Mouse (Mus musculus) hindlimb bud, embryonic 11.5 days (tissue): Measurements from ENCODE around the gene Kif21a.

ENCODE experiments used
- DNase-seq: peaks from one replicate; pipeline ENCODE4 v3.0.0-alpha.2; 2012; ENCODE audit warnings: low read depth, low spot score; ENCODE audit errors: extremely low spot score

Kif21a gene

GRCm38 (mm10) chr15:90960831-90961554, 88.8 kb downstream of the Kif21a start:
- DNase-seq, result no peak

GRCm38 (mm10) chr15:90951383-90951782, 98.4 kb downstream of the Kif21a start:
- no peak for DNase-seq

GRCm38 (mm10) chr15:90938469-90938868, 111.3 kb downstream of the Kif21a start:
- DNase-seq, result no peak

GRCm38 (mm10) chr15:90935579-90935978, 114.2 kb downstream of the Kif21a start:
- DNase-seq, result no peak

DNA sequence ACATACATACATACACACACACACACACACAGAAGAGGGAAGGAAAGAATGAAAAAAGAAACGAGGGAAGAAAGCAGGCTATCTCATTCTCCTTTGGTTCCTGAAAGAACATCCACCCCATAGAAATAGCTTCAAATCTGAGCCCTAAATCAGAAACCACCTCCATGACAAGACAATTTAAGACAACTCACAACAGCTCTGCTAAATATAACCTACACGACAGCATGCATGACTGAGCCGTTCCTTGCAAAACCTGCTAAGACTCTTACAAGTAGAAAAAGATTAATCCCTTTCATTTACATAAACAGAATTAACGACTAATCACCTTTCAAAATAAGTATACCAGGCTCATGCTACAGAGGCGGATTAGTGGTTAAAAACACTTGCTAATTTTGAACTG, 118.3 kb downstream of the Kif21a start:
- no peak for DNase-seq

GRCm38 (mm10) chr15:90929043-90929442, 120.7 kb downstream of the Kif21a start:
- DNase-seq, result no peak

DNA sequence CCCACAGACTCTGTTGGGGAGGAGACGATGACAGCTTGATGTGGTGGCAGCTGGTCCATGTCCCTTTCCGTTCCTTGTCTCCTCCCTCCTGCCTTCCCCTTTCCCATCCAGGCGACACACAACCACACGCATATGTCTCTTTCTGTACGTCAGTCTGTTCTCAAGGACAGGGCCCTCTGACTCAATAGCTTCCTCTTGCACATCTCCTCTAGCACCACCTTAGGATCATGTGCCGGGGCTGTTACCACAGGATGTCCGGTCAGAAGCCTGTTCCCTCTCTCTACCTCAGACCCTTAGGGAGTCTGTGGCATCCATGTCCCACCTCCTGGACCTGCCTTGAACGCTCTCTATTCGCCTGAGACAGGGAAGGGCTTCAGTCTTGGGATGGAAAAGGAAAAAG, 153.3 kb downstream of the Kif21a start:
- no peak for DNase-seq

DNA sequence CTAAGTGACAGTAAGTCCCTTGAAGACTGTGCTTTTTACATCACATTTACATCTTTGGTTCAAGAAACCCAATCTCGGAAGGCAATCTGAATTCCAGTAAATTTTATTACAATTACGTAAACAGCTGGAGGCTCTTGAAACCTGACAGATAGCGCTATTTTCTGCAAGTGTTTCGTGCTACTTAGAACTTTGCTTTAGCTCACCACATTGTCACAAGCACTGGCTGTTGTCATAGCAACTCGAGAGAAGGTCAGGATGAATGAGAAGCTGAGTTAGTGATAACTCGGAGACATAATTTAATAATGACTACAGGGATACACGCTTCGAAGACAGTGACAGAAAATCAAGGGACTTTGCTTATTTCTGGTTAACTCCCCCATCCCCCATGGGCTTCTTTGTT, 162.3 kb downstream of the Kif21a start:
- no peak for DNase-seq
